Mouse (Mus musculus): ENCODE measurements around the gene Gm17018.

The Gm17018 gene

DNA sequence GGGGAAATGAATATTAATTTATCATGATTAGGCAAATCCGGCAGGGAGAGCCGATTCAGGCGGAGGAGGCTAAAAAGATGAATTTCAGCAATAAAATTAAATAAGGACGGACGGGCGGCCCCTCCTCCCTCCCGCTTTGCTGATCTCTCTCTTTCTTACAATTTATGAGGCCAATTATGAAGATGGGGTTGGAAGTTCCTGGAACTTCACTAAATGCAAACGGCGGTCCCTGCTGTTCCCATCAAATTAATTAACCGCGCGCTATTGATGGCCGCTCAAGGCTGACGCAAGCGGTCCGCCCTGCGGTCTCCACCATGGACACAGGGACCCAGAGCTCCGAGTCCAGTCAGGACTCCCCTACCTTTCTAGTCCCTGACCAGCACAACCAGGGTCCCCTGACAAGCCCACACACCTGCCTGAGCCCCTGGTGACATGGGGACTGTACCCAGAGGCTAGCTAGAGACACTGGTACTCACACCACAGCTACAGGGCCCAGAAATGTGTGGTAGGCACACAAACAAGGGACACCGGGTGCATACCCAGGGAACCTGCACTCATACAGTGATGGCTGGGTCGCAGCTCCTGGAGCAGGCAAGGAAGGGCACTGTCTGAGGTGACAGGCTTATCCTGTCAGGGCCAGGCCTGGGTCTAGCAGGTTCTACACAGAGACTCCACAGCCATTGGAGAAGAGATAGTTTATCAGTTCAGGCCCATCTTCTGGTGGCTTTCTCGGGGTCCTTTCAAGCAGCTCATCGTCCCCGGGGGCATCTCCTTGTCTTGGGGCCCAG lies 11.1 kb upstream of the Gm17018 start:
- DNase-seq (ENCODE audit: low spot score in 2 of 2), result no peak

- no peak for DNase-seq (ENCODE audit: low spot score in 2 of 2)
These were observed 10.5 kb upstream of the Gm17018 start for GRCm38 (mm10) chr19:45549948-45550347.

DNA sequence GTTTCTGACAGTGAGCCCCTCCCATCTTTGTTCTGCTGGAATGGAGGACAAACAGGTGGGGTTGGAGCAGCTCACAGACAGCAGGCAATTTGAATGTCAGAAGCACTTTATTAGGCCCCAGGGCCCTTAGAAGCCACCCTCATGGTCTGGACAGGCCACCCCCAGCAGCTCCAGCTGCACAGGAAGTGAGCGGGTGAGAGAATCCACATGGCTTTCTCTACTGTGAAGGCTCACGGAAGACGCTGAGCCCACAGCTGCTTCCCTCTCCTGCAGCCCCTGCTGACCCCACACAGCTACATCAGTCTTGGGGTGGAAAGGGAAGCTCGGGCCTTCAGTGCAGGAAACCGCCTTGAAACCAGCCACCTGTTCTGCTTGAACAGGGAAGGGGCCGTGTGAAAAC lies 8.2 kb upstream of the Gm17018 start:
- DNase-seq (ENCODE audit: low spot score in 2 of 2), result no peak

DNA sequence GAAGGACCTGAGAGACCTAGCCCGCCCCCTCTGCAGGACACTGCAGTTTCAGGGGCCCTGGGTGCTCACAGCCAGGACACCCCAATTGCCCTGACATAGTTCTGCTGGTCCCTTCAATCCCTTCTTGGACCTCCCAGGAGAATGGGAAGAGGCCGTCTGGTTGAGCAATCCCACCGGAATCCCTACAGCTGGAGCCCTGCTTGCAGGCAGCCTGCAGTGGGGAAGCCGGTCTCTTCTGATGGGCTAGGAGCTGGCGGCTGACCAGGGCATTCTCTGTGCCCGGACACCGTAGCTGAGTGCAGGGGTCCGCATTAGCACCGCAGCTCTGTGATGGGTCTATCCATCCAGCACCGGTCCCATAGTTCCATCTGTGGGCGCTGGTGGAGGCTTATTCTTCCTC lies 6.3 kb upstream of the Gm17018 start:
- no peak for DNase-seq (ENCODE audit: low spot score in 2 of 2)

DNA sequence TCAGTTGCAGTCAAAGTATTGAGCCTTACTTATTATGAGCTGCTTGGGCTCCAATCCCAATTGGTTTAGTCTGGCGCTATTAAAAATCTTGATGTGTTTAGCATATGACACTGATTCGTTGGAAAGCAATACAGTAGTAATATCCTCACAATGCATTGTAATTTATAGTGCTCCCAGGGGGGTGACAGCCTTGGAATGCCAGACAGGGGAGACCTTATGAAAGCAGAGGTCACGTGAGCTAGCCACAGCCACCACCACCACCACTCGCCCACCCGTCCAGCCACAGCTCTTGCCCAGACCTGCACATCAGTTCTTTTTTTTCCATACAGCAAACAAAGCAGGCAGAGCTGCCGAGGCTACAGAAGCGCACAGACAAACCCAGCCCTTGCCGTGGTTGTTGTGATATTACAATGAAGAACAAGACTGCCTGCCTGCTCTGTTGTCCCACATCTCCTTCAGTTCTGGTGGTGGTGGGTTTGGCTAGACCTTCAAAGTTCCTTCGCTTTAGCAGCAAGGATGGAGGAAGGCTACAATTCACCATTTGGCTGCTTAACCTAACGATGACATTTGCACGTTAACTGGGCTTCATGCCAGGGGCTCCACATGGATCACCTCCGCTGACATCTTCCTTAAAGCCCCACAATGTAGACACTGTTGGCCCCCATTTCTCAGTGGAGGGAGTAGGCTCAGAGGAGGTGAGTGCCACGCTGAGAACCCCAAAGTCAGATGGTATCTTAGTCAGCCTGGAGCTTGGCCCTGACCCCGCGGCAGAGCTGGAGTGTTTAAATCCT lies 5.7 kb downstream of the Gm17018 start:
- no peak for DNase-seq (ENCODE audit: low spot score in 2 of 2)

DNA sequence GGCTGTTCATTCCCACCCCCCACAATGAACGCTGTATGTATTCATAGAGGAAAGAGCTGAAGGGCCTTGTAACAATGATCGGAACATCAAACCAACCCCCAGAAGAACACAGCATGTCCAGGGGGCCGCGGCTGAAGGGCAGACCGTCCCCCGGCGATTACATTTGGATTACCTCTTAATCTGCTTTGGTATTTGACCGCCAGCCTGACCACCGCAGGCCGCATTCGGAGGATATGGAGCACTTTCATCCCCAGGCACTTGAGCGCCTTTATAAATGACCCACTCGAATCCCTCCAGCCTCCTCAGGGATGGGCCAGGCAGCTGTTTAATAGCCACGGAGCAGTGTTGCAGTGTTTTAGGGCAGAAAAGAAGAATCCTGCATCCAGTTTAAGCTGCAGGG lies 7.0 kb downstream of the Gm17018 start:
- no peak for DNase-seq (ENCODE audit: low spot score in 2 of 2)

- no peak for DNase-seq (ENCODE audit: low spot score in 2 of 2)
These were observed 12.6 kb downstream of the Gm17018 start for GRCm38 (mm10) chr19:45573033-45573432.

DNA sequence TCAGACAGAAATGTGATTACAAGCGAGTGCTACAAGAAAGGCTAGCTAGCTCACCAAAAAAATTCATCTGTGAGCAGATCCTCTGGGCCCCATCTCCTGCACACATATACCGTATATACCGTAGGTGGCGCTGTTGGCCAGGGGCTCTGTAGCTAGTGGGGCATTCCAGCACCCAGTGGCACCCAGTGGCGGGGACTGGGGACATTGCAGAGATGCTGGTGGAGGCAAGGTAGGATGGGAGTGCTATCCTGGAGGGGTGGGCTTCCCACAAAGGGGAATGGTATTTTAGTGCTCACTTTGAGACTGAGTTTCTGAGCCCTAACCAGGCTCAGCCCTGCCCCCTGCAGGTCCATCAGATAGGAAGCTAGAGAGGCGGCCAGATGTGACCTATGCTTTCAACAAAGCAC lies 13.4 kb downstream of the Gm17018 start:
- DNase-seq (ENCODE audit: low spot score in 2 of 2), result peak; percentile 73 to 76

DNA sequence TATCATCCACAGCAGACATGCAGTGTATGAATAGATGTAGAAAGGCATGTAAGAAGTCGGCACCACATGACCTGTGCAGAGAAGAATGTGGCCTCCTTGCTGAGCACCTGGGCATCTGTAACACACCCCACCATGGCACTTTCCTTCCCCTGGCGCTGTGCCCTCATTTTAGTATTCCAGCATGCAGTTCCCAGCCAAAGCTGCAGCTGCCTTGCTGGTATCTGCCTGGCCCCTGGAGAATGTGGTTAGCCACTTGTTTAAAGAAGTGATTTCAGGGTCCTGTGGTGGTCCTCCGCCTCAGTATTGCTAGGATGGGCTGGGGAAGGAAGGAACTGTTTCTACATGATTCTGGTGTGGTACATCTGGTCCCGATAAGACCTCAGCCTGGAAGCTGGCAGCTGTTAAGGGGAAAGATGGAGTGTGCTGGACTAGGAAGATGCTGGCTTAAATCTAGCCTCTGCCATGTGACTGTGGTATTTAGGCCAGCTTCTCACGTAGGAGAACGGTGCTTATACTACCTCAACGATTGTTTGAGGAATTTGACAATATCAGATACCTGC lies 14.0 kb downstream of the Gm17018 start:
- no peak for DNase-seq (ENCODE audit: low spot score in 2 of 2)

- no peak for DNase-seq (ENCODE audit: low spot score in 2 of 2)
These were observed 14.7 kb downstream of the Gm17018 start for GRCm38 (mm10) chr19:45574941-45575631.

DNA sequence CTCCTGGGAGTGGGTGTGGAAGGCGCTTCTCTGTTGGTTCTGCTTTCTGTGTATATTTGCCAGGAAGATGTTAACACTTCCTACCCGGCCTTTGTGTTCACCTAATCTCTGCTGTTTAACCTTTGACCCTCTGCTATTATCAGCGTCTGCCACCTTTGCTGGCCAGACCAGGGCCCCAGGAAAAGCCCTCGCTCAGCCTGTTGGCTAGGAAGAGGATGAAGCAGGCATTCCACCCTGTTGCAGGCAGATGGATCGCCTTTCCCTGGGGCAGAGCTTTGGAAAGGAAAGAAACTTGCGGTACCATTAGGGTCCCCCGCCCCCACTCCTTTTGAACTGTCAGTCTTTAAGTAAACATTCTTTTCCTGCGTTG lies 15.2 kb downstream of the Gm17018 start:
- no peak for DNase-seq (ENCODE audit: low spot score in 2 of 2)

DNA sequence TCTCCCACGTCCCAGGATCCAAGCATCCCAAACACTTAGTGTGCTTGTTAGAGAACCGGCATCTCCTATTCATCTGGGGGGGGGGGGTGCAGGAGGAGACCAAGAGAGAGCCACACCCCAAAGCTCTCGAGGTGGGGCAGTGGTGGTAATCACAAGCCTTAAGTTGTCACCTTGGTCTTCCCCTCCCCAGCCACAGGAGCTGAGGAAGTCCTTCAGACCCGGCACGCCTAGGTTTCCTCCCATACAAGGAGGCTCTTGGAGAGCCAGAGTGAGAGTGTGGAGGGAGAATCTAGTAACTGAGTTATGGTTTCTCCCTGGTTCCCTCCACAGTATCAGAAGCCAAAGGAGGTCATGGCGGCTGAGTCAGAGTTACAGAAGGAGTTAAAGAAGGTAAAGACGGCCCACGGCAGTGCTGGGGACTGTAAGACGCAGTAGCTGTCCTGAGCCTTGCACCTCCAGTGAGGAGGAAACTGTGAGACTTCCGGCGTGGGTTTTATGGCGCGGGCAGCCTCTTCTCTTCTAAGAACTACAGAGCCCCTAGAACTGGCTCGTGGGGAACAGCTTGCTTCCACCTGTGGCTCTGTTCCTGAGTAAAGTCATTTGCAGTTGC lies 16.8 kb downstream of the Gm17018 start:
- no peak for DNase-seq (ENCODE audit: low spot score in 2 of 2)

GRCm38 (mm10) chr19:45578976-45579375 lies 18.6 kb downstream of the Gm17018 start:
- no peak for DNase-seq (ENCODE audit: low spot score in 2 of 2)

- no peak for DNase-seq (ENCODE audit: low spot score in 2 of 2)
These were observed 19.0 kb downstream of the Gm17018 start for GRCm38 (mm10) chr19:45579416-45579815.

DNA sequence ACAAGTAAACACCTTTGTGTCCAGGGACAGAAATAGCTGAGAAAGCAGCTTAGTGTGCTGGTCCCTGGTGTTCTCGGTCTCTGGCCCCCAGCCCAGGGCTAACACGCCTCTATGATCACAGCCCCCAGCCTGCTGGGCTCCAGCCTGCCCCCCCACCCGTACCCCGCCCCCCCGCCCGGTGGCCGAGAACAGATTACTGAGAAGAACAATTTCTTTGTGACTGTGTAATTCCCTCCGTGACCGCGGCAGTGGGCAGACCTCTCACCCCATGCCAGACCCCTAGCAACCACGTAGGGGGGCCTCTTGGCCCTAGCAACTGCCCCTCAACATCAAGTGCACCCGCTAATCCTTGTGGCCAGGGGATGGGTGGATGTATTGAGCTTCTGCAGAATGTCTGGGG lies 19.8 kb downstream of the Gm17018 start:
- no peak for DNase-seq (ENCODE audit: low spot score in 2 of 2)

DNA sequence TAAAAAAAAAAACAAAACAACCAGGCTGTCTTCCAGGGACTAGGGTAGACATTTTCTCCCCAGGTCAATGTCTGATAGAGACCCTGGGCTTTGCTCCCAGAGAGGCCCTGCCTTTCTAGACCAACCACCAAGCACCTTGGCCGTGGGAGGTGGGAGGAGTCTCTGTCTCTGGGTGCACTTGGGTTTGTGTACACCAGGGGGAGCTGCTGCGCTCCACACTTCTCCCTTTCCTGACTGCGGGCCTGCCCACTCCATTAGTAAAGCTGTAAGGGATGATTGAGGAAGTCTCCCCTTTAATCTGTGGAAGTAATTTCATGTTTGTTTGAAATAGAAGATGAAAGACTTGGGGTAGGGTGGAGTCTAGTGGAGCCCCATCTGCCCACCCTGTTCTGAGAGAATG lies 20.8 kb downstream of the Gm17018 start:
- peak in 1 of 2 experiments; percentile 33 for DNase-seq (ENCODE audit: low spot score in 2 of 2)

DNA sequence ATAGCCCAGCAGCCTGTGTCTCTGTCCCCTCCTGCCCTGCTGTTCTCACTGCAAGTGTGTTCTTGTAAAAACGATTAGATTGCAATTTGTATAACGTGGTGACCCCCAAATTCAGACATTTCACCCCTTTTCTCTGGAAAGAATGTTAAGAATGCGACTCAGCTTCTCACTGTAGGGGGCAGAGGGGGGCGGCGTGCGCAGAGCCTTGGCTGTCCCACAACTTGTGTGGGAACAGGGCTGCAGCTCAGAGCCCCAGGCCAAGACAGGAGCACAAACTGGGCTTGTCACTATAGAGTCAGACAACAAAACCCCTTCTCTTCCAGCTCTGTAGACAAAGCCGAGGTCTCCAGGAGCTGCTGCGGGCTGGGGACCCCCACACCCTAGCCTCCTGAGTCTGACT lies 21.7 kb downstream of the Gm17018 start:
- DNase-seq (ENCODE audit: low spot score in 2 of 2), result no peak

- no peak for DNase-seq (ENCODE audit: low spot score in 2 of 2)
These were observed 22.7 kb downstream of the Gm17018 start for GRCm38 (mm10) chr19:45583136-45583535.

DNA sequence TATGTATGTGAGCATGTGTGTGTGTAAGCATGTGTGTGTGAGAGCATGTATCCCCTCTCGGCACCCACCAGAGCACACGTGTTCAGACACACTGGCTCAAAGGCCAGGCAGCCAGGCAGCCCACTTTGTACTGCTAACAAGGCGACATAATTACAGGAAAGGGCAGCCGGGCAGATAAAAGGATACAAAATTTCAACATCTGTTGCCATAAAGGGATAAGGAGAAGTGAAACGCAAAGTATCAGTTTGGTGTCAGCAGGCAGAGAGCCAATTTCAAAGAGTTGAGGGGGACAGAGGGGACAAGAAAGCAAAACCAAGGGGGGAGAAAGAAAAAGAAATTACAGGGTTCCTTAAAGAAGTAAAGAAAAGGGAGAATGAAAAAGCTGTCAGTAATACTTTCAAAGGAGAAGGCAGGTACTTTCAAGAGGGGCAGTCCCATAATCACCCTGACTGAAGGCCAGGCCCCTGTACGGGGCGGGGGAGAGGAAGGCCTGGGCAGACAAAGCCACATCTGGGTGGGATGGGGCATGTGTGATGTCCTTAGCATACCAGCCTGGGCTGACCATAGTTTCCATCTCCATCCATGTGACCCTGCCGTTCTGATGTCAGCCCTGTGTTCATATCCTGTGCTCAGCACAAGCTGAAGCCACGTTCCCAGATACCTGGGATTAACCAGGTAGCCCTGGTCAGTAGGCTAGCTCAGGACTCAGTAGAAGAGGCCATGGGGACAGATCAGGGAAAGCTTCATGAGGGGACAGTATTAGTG lies 24.6 kb downstream of the Gm17018 start:
- no peak for DNase-seq (ENCODE audit: low spot score in 2 of 2)

DNA sequence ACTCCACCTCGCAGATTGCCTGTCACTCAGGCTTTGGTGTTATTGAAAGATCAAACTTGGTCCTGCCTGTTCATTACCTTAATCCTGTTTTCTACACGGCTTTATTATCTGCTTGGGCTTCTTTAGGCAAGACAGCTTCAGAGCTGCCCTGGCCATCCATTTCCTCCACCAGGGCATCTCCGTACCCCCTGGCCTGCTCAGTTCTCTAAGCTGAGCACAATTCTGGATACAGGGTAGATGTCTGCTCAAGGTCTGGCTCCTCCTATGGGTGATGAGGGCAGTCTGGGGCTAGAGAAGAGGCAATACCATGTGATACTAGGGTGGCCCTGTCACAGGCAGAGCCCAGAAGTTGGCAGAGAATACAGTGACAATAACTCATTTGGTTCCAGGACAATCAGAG lies 26.4 kb downstream of the Gm17018 start:
- no peak for DNase-seq (ENCODE audit: low spot score in 2 of 2)
